Mouse (Mus musculus) cerebellum, adult 9-11 months (tissue): ENCODE measurements around the gene Lrrc75a.

Source experiments
- DNase-seq: peaks from one replicate; pipeline ENCODE4 v3.0.0; 2022

Lrrc75a gene

DNA sequence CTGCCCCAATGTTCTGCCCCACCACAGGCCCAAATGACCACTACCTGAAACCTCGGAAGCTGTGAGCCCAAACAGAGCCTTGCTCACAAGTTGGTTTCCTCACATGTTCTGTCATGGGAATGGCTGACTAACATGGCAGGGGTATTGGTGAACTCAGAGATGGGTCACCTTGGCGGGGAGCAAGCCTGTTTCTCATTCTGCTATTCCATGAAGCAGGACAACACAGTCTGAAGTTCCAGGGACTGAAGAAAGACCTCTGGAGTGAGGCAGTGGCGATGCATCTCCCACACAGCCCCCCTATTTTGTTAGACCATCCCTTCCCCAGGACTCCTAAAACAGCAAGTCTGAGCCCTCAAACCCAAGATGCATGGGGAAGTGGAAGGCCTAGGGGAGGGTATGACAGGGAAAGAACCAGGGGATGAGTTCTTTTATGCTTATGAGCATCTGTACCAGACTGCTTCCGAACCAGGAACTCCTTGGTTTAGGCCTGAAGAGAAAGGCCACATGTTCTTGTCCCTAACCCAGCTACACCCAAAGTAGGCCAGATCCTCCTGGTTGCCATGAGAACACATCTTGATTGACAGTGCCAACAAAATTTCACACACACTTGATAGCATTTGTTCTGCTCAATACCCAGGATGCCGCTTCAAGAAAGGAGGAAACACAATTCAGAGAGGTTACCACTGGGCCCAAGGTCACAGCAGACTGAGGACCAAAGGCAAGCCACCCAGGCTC, 3.6 kb downstream of the Lrrc75a start:
- DNase-seq = no peak

DNA sequence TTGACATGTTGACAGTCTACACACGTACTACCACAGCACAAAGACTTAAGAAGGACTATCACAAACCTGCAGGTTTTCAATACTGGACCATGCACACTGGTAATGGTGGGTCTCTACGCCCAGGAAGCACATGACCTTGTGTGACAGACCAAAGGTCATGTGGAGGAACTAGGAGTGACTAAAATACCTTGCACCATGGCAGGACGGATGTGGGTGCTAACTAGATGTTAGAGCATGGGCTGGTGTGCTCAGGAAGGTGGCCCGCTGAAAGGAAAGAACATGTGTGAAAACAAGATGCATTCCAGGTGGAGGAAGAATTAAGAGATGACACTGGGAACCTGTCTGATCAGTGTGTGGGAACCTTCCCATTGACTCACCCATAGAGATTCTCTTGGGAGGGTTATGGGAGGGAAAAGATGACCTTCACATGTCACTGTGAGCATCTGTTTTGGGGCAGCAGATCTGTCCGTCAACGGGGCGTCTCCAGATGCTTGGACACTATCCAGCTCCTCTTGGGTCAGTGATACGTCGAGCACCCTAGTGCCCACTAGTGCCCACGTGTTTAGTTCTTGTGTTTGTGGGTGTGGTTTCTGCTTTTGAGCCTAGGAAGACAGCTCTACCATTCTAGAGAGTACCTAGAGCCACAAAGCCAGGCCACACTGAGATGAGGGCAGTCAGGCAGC, 4.5 kb downstream of the Lrrc75a start:
- DNase-seq = no peak

DNA sequence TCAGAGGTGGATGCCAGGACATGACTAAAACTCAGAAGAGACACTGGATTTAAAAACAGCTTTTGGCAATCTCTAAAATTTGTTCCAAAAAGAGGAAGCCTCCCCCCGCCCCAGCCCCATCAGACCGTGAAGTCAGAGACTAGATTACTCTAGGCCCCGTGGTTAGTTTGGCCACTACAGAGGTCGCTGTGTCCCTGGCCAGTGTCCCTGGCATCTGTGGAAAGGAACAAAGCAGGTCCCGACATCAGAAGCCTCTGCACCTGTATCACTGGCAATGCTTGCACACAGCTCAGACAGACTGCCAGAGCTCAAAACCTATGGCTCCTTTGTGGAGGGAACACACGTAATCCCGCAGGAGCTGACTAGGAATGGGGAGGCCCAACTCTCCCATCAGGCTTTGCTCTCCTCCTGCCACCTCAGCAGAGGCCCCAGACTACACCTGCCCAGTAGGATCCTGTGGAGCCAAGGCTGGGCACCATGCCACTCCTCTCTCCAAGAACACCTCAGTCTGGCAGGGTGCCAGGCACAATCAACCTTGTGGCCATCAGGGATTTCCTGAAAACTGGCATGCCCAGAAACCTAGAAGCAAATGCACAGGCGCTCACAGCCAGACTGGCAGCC, 5.2 kb downstream of the Lrrc75a start:
- peak; percentile 85 for DNase-seq

DNA sequence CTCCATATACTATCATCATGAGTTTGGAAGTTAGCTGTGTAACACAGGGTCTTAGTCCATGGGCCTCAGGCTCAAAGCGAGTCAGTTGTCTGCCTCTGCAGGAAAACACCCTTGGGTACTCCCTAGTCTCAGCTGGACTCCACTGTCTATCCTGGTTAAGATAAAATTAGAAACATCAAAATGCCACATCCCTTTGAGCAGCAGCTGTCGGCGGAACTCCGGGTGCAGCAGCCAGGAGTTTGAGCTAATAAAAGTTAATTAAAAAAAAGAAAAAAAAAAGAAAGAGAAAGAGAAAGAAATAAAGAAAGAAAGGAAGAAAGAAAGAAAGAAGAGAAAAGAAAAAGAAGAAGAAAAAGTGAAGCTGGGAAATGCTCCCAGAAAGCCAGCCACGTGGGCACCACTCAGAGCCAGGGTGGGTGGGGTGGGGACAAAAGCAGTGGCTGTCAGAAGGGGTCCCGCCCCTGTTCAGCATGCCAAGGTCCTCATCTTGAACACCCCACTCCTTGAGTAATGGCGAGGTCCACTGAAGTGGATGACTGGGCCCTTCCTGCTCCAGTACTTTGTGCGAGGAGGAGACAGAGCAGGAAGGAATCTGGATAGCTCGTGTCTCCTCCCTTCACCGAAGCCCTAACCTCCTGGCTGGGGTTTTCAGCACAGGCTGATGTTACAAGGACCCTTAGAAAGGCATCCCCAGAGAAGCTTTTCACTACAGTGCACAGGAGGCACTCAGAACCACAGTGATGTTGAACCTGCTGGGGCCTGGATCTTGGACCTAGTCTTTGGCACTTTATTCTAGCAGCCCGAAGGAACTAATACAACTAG, 6.1 kb downstream of the Lrrc75a start:
- DNase-seq = no peak

DNA sequence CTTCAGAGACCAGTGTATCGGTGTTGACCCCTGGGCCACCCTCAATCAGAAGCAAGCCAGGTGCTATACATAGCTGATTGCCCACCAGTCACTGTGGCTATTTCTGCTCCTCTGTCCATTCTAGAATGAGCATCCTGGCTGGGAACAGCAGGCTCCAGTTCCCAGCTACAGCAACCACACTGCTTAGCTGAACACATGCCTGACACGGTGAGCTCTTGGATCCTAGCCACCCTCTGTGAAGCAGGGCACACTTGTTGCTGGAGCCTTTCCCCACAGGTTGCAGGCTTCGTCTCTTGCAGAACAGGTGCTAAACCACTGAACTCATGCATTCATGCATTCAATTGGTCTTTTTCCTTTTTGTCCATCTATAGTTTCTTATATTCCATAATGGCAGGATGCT, 7.9 kb downstream of the Lrrc75a start:
- no peak for DNase-seq

DNA sequence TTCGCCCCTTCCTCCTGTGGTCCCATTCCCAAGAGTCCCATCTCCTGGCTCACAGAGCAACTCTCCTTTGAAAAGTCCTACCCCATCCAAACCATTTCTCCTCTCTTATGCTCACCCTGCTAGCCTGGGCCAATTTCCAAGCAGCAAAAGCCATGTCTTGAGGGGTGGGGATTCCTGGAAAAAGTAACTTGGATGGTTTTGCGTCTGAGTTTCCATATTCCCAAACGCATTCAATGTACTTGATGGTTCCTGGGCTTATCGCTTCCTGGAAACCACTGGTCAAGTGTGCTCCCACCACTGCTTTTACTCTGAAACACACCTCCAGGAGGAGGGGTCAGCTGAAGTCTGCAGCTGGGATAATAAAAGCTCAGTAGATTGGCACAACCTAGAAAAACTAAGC, 9.9 kb downstream of the Lrrc75a start:
- DNase-seq = no peak

DNA sequence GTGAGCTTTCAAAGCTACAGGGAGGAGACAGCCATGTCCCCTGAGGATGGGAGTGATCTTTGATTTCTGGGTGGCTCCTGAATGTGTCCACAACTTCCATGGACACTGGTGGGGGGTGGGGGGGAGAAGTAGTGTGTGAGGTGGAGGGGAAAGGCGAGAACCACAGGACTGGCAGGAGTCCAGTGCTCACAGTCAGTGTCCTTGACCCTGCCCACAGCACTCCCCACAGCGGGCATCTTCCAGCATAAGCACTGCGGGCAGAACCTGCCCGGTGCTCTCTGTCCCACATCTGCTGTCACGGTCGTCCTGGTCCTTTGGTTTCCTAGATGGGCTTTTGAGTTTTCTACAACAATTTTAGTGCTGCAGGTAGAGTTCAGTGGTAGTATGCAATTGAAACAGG, 10.5 kb downstream of the Lrrc75a start:
- no peak for DNase-seq

DNA sequence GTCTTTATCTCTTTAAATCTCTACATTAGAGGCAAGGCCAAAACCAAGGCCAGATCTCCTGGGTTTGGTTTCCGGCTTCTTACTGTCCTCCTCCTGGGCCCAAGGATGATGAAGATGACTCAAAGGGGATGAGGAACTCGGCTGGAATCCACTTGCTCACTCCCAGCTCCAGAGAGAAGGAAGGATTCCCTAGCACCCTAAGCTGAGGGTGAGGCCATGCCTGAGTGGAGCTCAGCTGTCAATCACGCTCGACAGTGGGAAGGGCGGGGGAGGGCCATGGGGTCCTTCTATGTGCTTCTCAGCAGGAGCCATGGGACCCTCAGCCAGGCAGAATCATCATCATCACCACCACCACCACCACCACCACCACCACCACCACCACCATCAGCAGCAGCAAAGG, 10.9 kb downstream of the Lrrc75a start:
- DNase-seq = no peak

DNA sequence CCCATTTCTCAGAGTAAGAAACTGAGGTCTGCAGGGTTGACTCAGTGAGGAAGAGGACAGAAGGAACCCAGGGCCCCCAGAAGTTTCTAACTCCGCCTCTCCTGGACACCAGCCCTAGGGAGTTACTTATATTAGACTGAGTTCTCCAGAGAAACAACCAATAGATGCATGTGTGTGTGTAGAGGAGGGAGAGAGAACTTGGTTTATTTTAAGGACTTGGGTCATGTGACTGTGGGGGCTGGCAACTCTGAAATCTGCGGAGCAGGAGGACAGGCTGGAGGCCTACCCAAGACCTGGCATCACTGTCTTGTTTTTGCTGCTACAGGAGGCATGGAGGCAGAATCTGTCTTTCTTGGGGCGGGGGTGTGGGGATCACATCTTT, 11.5 kb downstream of the Lrrc75a start:
- no peak for DNase-seq

DNA sequence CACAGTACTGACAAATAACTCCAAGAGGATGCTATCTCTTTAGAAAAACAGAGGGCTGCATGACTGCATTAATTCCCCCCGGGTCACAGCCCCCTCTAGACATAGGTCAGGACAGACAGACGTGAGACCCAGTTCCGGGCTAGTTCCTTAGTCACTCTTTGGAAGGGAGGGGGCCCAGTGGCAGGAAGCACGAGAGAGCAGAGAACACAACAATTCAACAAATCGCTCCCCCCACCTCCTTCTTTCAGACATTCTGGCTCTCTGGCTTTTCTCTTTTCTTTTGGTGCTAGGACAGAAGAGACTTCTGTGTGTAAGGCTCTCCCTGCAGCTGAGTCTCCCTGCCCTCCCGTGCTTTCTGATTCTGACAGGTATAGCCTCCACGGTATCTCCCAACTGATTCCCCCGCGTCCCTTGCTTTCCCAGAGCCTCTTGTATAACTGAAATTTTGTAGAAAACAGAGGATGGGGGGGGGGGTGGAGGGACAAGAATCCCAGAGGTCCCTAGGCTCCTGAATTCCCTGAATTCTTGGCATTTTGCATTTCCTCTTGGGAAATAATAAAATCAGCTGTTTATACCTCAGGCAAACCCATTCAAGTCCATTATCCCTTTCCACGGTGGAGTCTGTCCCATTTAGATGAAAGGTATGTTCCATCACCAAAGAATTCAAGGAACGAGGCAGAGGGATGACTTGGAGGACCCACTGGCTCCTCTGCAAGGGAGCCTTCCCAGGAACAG, 12.1 kb downstream of the Lrrc75a start:
- no peak for DNase-seq

DNA sequence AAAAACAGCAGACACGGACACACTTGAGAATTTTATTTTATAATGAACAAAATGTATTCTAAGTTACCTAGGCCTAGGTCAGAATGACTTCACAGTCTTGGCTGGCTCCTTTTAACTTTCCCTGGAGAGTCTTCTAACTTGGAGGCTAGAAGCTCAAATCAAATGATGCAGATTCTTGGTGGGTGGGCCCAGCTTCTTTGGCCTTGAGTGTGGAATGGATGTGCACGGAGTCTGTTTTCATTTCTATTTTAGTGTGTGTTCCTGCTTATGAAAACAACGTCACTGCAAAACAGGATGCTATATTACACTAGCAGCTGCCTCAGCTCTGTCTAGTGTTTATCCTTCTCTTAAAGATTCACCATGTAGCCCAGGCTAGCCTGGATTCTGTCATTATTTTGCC, 12.9 kb downstream of the Lrrc75a start:
- DNase-seq = no peak

DNA sequence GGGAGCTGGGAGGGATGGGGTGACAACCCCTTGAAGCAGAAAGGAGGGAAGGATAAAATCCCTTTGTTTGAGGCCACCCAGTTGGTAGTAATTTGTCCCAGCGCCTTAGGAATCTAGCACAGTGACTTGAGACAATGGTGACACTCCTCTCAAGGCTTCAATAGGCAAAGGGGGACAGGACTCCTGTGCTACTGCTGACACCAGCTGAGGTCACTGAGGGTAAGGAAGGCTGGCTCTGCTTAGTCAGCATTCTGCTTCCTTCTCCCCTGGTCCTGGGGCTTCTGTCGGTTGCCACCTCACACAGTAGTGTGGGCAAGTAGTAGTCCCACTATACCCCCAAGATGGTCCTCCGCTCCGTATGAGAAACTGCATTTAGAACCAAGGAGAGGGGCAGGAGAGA, 17.2 kb downstream of the Lrrc75a start:
- no peak for DNase-seq

DNA sequence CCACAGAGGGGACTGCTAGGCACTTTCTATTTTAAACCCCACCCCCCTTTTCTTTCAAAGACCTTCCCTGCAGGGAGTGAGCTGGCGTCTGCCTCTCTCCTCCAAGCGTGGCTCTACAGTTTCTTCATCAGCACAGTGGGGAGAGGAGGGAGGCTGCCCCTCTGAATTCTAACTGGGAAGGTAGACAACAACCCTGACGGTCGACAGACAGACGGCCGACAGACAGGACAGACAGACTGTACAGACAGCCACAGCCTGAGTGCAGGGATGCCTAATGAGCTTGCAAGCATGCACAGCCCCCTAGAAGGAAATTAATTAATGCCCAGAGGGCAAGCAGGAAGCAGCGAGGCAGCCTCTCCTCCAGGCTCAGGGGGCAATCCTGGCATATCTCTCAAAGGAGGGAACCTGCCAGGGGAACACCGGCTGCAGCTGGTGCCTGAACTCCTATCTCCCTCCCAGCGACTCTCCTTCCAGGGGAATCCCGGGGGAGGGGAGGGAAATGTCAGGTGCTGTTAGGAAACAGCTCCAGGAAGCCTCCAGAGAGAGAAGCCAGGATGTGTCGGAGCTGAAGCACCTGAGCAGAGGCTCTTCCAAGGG, 18.0 kb downstream of the Lrrc75a start:
- no peak for DNase-seq

DNA sequence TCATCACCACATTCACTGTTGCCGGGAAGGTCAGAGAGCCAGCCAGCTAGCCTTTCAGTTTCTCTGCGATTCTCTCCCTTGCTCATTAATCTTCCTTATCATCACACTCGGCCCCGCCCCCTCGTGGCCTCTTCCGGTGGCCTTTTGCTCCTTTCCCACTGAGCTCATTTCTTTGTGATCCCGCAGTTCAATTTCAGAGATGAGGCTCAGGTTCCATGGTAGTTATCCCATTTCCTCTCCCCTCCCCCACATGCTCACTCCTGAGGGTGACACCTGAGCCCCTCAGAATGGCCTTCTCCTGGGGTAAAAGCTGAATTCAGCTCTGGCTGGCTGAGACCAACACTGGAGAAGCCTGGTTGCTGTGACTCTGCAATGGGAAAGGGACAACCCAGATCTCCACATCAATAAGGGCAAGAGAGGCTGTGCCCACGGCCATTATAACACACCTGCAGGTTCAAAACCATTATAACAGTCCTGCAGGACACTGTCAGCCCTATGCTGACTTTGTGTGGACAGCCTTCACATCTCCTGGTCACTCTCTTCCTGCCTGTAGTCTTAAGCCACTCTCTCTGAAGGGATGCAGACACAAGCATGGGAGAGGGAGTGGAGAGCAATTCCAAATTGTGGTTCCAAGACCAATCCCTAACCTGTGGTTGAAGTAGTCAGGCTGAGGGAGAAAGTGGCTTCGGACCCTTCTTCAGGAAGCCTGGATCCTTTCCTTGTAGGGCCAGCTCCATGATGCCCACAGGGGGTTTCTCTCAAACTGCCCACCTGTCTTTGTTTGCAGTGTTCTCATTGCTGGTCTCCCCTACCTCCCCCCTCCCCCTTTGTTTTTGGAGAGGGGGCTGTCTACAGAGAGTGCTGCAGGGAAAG, 18.7 kb downstream of the Lrrc75a start:
- no peak for DNase-seq

DNA sequence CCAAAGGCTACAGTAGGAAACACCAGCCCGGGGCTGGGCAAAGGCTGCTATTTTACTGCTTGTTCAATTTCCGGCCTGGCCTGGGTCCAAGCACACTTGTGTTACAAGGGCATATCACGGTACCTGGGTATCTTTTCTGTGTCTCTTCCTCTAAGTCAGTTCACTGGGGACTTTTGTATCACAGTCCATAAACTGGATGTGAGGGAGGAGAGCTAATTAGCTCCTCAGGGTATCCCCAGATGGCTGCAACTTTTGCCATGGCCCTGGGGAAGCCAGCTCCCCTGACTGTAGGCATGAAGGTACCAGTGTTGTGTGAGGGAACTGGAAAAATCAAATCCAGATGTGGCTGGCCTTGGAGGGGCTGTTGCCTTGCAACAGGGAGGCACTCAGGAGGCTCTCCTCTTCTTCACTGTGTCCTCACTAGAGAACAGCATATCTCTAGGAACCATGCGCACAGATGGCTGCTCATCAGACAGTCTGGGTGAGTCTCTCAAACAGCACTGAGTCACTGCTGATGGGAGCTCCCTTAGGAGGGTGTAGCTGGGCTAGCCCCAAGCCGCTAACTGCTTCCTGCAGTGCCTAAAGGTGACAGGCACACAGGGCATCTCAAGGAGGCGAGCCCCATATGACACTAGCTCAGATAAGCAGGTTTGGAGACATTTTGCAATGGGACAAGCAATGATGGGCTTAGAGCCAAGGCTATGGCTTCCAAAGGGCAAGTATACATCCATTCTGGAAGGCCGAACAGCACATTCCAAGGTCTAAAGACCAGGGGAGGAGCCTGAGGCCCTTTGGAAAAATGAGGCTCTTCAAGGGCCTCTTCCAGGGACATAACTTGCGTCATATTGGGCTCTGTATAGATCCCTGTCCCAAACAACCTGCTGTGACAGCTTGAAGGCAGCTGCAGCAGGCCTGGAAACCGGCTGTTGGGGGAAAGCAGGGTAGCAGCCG, 23.7 kb downstream of the Lrrc75a start:
- DNase-seq = no peak

DNA sequence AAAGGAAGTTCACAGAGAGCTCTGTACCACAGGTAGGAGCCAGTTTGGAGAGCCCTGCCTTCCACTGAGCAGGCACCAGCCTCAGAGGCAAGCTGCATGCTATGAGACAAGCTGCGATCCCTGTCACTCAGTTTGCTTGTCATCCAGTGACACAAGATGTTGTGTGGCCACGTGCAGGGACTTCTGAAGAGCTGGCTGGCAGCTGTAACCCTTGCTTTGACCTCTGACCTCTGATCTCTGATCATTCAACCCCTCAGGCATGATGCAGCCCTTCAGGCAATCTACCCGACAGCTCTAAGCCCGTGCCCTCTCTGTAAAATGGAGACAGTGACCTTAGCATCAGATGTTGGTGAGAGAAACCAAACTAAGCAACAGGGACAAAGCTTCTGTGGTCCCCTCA, 25.5 kb downstream of the Lrrc75a start:
- DNase-seq = no peak

DNA sequence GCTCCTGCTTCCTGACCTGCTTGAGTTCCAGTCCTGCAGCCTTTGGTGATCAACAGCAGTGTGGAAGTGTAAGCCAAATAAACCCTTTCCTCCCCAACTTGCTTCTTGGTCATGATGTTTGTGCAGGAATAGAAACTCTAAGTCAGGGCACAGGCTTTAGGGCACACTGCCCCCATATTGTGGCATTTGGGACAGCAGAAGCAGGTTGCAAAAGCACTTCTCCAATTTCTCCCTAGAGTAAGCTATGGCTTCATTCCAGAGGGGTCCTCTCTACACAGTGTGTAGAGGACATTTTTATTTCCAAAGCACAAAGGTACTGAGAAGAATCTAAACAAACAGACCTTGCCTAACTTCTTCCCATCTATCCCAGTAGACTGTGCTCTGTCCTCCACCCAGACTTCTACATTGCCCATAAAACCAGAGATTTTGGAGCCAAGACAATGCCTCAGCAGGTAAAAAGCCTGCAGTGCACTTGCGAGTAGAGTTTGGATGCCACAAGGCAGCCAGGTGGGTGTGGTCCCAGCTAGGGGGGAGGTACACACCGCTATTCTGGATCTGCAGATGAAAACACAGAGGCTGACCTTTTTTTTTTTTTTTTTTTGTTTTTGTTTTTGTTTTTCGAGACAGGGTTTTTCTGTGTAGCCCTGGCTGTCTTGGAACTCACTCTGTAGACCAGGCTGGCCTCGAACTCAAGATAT, 26.6 kb downstream of the Lrrc75a start:
- no peak for DNase-seq

DNA sequence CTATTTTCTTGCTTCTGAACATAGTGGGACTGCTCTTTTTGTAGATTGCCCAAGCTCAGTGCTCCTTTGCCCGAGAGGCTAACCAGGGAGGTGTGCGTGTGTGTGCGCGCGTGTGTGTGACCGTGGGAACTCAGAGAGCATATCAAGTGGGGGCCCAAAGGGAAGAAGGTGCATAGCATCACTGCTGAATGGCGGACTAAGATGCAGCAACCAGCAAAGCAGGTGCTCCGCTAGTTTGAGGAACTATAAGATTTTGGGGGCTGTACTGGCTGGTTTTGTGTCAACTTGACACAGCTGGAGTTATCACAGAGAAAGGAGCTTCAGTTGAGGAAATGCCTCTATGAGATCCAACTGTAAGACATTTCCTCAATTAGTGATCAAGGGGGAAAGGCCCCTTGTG, 27.2 kb downstream of the Lrrc75a start:
- DNase-seq = no peak

DNA sequence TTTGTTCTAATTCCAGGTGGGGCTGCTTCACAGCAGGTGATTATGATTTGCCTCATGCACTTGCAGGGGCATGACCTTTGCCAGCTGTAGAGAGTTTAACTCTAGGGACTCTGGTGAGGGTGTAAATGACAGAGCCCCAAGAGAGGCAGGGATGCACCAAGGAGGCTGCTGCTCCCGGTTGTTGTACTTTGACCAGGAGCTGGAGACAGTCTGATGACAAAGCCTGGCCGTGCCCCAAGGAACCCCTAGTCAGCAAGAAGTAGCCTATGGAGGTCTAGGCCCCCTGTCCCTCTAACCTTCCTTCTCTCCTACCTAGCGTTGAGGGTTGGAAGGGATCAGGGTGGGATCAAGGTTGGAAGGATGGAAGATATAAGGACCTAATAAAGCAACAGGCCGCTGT, 32.9 kb downstream of the Lrrc75a start:
- no peak for DNase-seq
